Mouse (Mus musculus) megakaryocyte, embryonic 14.5 days (primary cell): ENCODE measurements around the gene Stk33.

Source experiments
- FLI1 ChIP-seq: IDR thresholded peaks from 2 replicates; pipeline ENCODE4 v1.6.1; 2012; ENCODE audit warnings: low read length, inconsistent platforms, mixed read lengths
- GATA1 ChIP-seq: IDR thresholded peaks from 3 replicates; pipeline ENCODE4 v1.6.1; 2012; ENCODE audit warnings: mixed read lengths, low read length, inconsistent platforms, borderline replicate concordance

DNA sequence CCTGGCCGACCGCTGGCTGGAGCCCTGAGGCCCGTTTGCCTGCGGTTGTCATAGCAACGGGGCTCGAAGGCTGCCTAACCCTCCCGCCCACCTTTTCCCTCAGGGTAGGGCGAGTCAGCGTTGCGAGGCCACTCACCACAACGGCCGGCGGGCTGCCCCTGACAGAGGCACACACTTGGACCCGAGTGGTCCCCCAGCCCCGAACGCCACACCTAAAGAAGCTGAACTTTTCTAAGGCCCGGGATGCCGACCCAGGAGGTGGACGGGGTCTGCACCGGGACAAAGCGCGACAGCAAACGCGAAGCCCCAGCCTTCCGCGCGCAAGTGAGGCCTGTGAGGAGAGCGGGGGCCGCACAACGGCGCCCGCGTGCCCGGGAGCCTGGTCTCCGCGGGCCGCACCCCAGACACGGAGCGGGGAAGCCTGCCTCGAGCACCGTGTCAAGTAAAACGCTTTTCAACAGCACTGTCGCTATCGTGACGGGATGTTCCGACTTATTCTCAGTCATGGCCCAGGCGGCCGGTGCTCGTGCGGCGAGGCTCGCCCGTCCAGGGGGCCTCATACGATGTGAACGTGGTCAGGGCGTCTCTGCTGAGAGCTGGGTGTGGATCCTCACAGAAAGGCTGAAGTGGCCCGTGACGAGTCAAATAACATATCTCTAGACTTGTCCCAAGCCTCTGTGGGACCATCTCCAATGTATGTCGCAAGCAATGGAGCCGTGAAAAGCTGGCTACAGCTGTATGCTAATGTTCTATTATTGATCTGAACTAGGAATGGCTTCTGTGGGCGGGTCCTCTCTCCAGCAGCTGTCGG is at the start of gene Stk33:
- TF ChIP-seq GATA1 (no peak), FLI1 (no peak)
